25 mouse cellular contexts compared by ENCODE assay signal in genomic region chr19:59336655-59337054, GRCm38 (mm10).
"Had no signal": no experiment of that assay in that cellular context is flagged by ENCODE, and none has a peak within 500 bp of the region (broad histone marks: within the 10 kb centered on the region; RNA-seq: fewer than 3 reads in every experiment).

No protein-coding gene starts in this region.

- DNase-seq: cerebellum, adult 9-11 months; cerebellum, postnatal 10 days; cerebellum, postnatal 14 days; cerebellum, postnatal 25 days; cerebellum, postnatal 36 days; embryo, embryonic 11 days; forebrain, postnatal 0 days; gastrocnemius, adult 2 months; gastrocnemius, postnatal 10 days; gastrocnemius, postnatal 14 days; gastrocnemius, postnatal 25 days; gastrocnemius, postnatal 36 days; heart, adult 11 months; heart, adult 18-20 months; heart, adult 2 months had no signal

- H3K4me1 ChIP-seq: embryonic facial prominence, embryonic 12.5 days; embryonic facial prominence, embryonic 15.5 days had no signal

- H3K9me3 ChIP-seq: embryonic facial prominence, embryonic 10.5 days; embryonic facial prominence, embryonic 12.5 days; embryonic facial prominence, embryonic 13.5 days; embryonic facial prominence, embryonic 15.5 days; forebrain, embryonic 10.5 days; forebrain, embryonic 12.5 days; forebrain, embryonic 13.5 days; forebrain, embryonic 15.5 days; heart, embryonic 10.5 days had no signal

- H3K27me3 ChIP-seq: embryonic facial prominence, embryonic 12.5 days; embryonic facial prominence, embryonic 13.5 days; embryonic facial prominence, embryonic 15.5 days; forebrain, embryonic 12.5 days; forebrain, embryonic 13.5 days; forebrain, embryonic 15.5 days had no signal

- H3K9ac ChIP-seq: embryonic facial prominence, embryonic 12.5 days; embryonic facial prominence, embryonic 13.5 days; embryonic facial prominence, embryonic 15.5 days; forebrain, embryonic 12.5 days; forebrain, embryonic 13.5 days; forebrain, embryonic 15.5 days; forebrain, postnatal 0 days had no signal

- H3K36me3 ChIP-seq: embryonic facial prominence, embryonic 12.5 days; embryonic facial prominence, embryonic 15.5 days; forebrain, embryonic 12.5 days; forebrain, embryonic 15.5 days had no signal

- H3K4me3 ChIP-seq: embryonic facial prominence, embryonic 10.5 days; embryonic facial prominence, embryonic 12.5 days; embryonic facial prominence, embryonic 13.5 days; embryonic facial prominence, embryonic 15.5 days; erythroblast, embryonic 14.5 days; forebrain, embryonic 10.5 days; forebrain, embryonic 12.5 days; forebrain, embryonic 13.5 days; forebrain, embryonic 15.5 days; gastrocnemius, adult 2 months; heart, adult 2 months; heart, embryonic 10.5 days had no signal

- H3K27ac ChIP-seq: embryonic facial prominence, embryonic 10.5 days; embryonic facial prominence, embryonic 12.5 days; embryonic facial prominence, embryonic 13.5 days; embryonic facial prominence, embryonic 15.5 days; forebrain, embryonic 10.5 days; forebrain, embryonic 12.5 days; forebrain, embryonic 13.5 days; forebrain, embryonic 15.5 days; gastrocnemius, adult 2 months; heart, adult 2 months; heart, embryonic 10.5 days had no signal
